Mouse (Mus musculus): Measurements from ENCODE around the gene Anapc11.
"Not testable (repeated sequence)": the region's sequence is repeated elsewhere in the genome, so short reads cannot be mapped to it uniquely, and the experiment has no call there.

The Anapc11 gene

GRCm38 (mm10) chr11:120575046-120575445 lies 23.2 kb upstream of the Anapc11 start:
- no peak for DNase-seq (ENCODE audit: low read depth)

GRCm38 (mm10) chr11:120575940-120576339 lies 22.3 kb upstream of the Anapc11 start:
- no peak for DNase-seq (ENCODE audit: low read depth)

- DNase-seq (ENCODE audit: low read depth) = no peak
These were observed 21.7 kb upstream of the Anapc11 start for GRCm38 (mm10) chr11:120576365-120576981.

GRCm38 (mm10) chr11:120577211-120578023 lies 20.8 kb upstream of the Anapc11 start:
- DNase-seq (ENCODE audit: low read depth) = no peak

- DNase-seq (ENCODE audit: low read depth) = no peak
These were observed 20.1 kb upstream of the Anapc11 start for GRCm38 (mm10) chr11:120578024-120578693.

GRCm38 (mm10) chr11:120578694-120579243 lies 19.5 kb upstream of the Anapc11 start:
- DNase-seq (ENCODE audit: low read depth) = no peak

GRCm38 (mm10) chr11:120579316-120580107 lies 18.7 kb upstream of the Anapc11 start:
- DNase-seq (ENCODE audit: low read depth) = peak; percentile 83

- DNase-seq (ENCODE audit: low read depth) = no peak
These were observed 18.0 kb upstream of the Anapc11 start for GRCm38 (mm10) chr11:120580190-120580589.

- DNase-seq (ENCODE audit: low read depth) = no peak
These were observed 17.3 kb upstream of the Anapc11 start for GRCm38 (mm10) chr11:120580871-120581331.

- DNase-seq (ENCODE audit: low read depth) = peak; percentile 67
These were observed 16.5 kb upstream of the Anapc11 start, which contains the start of gene Arhgdia for GRCm38 (mm10) chr11:120581490-120582267. Gene Arhgdia, minus strand, starts transcription at chr11:120581624.

- DNase-seq (ENCODE audit: low read depth) = no peak
These were observed 15.8 kb upstream of the Anapc11 start for GRCm38 (mm10) chr11:120582268-120582981.

- not testable (repeated sequence) for DNase-seq (ENCODE audit: low read depth)
These were observed 15.3 kb upstream of the Anapc11 start for GRCm38 (mm10) chr11:120582982-120583293.

GRCm38 (mm10) chr11:120583937-120584336 lies 14.3 kb upstream of the Anapc11 start:
- DNase-seq (ENCODE audit: low read depth) = no peak

GRCm38 (mm10) chr11:120588531-120588930 lies 9.7 kb upstream of the Anapc11 start:
- no peak for DNase-seq (ENCODE audit: low read depth)

GRCm38 (mm10) chr11:120597240-120598235 lies 683 bp upstream of the Anapc11 start:
- DNase-seq (ENCODE audit: low read depth) = no peak

- DNase-seq (ENCODE audit: low read depth) = no peak
These were observed 849 bp downstream of the Anapc11 start for GRCm38 (mm10) chr11:120598990-120599549.

GRCm38 (mm10) chr11:120600716-120601115 lies 2.5 kb downstream of the Anapc11 start:
- no peak for DNase-seq (ENCODE audit: low read depth)

- no peak for DNase-seq (ENCODE audit: low read depth)
These were observed 5.3 kb downstream of the Anapc11 start for GRCm38 (mm10) chr11:120603545-120603944.

GRCm38 (mm10) chr11:120605667-120606066 lies 7.4 kb downstream of the Anapc11 start:
- DNase-seq (ENCODE audit: low read depth) = no peak
